Mouse (Mus musculus) lung, adult 2 months (tissue): ENCODE data around the gene Ddx46. TPM values are rescaled to one million over a fixed set of nuclear protein-coding genes. Genes with fewer than 3 reads are reported as not detected.

ENCODE experiments used
- DNase-seq: peaks from one replicate; pipeline ENCODE4 v3.0.0; 2022
- H3K4me1 ChIP-seq: fragments of 200-500 bp; 2 replicates; pipeline ENCODE4 v1.6.1; 2011; ENCODE audit warnings: low read length; ENCODE audit not compliant: control insufficient read depth, insufficient read depth
- H3K4me3 ChIP-seq: fragments of 200-500 bp; replicated peaks from 2 replicates; pipeline ENCODE3; 2011; ENCODE audit warnings: low read depth, mild to moderate bottlenecking, control low read depth, low read length; ENCODE audit errors: extremely low read depth
- CTCF ChIP-seq: fragments of 200-500 bp; IDR thresholded peaks from 2 replicates; pipeline ENCODE4 v1.5.1; 2011; ENCODE audit warnings: mild to moderate bottlenecking, low read length, control low read depth; ENCODE audit not compliant: insufficient read depth
- POLR2A ChIP-seq: fragments of 200-500 bp; IDR thresholded peaks from 2 replicates; pipeline ENCODE4 v1.6.1; 2011; ENCODE audit warnings: low read depth, mild to moderate bottlenecking, control low read depth, low read length, borderline replicate concordance; ENCODE audit errors: extremely low read depth
- WGBS: fragments of 180-500 bp; shearing (Covaris S2); methylation state at CpG from one replicate; pipeline ENCODE4 v1.1.7; 2018; 5-methylcytosine and 5-hydroxymethylcytosine counted together
- polyA plus RNA-seq: library from polyadenylated mRNA; depleted of rRNA; stranded (reverse); fragments of >200 nt; gene quantifications from 2 replicates; pipeline ENCODE4 v1.2.3, GENCODE M21; 2012; rRNA removed

The Ddx46 gene
- polyA plus RNA-seq, 1 experiment, result 15.8 TPM

DNA sequence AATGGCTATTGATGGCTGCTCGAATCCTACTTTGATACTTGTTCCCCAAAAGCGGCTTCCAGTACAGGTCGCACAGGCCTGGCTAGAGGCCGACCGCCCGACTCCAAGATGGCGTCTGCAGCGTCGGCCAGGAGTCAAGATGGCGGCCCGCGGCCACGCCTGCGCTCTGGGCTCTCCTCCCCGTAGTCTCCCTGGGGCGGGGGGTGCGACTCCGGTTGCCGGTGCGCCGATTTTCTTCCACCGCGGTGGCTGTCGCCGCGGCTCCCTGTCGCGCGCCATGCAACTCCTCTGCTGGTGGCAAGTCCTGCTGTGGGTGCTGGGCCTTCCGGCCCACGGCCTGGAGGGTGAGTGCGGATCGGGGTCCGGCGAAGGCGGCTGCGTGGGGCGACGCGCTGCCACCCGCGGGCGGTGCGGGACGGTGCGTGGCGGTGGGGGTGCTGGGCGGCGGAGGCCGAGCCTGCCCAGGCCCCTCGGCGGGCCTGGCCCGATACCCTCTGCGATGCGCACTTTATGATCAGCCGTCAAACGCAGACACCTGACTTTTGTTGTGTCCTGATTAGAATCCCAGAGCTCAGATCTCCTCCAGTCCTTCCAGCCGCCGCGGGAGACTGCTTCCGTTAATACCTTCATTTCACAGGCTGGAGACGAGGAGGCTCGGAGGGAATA lies 79.8 kb downstream of the Ddx46 start, which contains the start of gene Txndc15:
Gene Txndc15 (plus strand): TSS at position 150 of the 666 bp plus-strand sequence.
- whole genome bisulfite sequencing, result under 1% methylated on average over 63 of the region's 63 CpGs
- peak within 1 kb of the TSS; percentile 93 for H3K4me3 ChIP-seq
- peaks cover 3% of the 10 kb centered on the region for H3K4me1 ChIP-seq
- peak; percentile 94 for DNase-seq
- TF ChIP-seq CTCF, result no peak
- TF ChIP-seq POLR2A, result peak; percentile 54

DNA sequence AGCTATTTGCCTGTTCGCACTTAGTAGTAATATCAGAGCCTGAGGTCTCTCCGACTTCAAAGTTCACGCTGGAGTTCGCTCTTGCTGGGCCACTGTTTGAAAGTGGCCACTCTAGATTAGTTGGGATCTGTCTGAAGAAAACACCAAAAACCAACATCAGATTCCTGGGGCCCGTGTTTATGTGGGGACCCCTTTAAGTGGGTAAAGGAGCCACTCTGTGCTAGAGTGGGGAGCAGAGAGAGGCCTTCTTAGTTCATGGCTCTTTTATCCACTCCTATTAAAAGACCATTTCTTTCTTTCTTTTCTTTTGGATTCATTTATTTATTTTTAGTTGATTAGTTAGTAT lies 80.3 kb downstream of the Ddx46 start:
- no peak for DNase-seq
- TF ChIP-seq CTCF (no peak), POLR2A (no peak)
- peak overlapping the region; percentile 93 for H3K4me3 ChIP-seq
- peaks cover 3% of the 10 kb centered on the region for H3K4me1 ChIP-seq
- 5% methylated on average over 5 of the region's 5 CpGs for WGBS

DNA sequence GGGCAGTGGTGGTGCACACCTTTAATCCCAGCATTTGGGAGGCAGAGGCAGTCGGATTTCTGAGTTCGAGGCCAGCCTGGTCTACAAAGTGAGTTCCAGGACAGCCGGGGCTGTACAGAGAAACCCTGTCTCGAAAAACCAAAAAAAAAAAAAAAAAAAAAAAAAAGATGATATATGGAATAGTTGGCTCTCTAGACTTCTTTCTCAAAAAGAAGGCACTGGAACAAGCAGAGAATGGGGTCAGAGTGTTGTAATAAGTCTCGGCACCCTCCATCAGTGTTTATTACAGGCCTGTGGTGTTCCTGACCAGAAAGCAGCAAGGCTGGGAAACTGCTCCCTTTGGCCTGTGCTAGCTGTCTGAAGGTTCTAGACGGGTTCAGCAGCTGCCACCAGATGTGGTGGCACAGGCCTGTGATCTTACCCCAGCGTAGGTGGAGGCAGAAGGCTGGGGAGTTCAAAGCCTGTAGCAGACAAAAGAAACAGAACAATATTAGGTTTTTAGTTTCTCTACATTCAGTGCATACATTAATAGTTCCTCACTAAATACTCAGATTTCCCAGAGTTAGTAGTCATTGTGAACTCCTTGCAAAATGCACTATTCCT lies 81.2 kb downstream of the Ddx46 start:
- H3K4me1 ChIP-seq, result peaks cover 3% of the 10 kb centered on the region
- 72% methylated on average over 7 of the region's 7 CpGs for WGBS
- TF ChIP-seq CTCF, result no peak
- TF ChIP-seq POLR2A, result no peak
- no peak overlapping the region for H3K4me3 ChIP-seq
- DNase-seq, result no peak

DNA sequence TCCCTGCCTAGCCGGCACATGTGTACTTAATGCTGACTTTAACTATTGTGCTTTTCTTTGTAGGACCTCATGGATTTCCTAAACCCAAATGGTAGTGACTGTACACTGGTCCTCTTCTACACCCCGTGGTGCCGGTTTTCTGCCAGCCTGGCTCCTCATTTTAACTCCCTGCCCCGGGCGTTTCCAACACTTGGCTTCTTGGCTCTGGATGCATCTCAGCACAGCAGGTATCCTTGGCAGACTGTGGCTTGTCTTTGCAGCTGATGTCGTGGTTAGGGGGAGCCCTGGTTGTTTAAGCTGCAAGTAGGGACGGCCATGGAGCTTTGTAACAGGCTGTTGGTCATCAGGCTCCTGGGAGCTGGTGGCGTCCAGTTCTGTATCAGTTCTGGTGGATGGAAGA lies 86.7 kb downstream of the Ddx46 start:
- H3K4me1 ChIP-seq, result no peaks in the 10 kb centered on the region
- 80% methylated on average over 8 of the region's 8 CpGs for WGBS
- DNase-seq, result no peak
- H3K4me3 ChIP-seq, result no peak overlapping the region
- TF ChIP-seq POLR2A, result no peak
- no peak for TF ChIP-seq CTCF

DNA sequence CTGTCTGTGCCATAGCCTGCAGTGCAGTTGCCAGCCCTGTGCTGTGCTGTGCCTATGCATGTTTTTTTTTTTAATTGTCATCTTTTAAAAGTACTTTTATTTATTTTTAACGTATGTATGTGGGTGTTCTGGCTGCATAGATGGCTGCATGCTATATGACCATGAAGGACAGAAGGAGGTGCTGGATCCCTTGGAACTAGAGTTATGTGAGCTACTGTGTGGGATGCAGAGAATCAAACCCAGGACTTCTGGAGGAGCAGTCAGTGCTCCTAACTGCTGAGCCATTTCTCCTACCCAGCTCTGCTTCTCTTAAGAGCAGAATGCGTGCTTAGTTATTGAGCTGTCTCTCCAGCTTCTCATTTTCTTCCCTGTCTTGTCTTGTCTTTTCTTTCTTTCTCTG lies 87.2 kb downstream of the Ddx46 start:
- WGBS, result 90% methylated on average over 2 of the region's 2 CpGs
- no peak for DNase-seq
- Histone ChIP-seq H3K4me1 (no peaks in the 10 kb centered on the region), H3K4me3 (no peak overlapping the region)
- TF ChIP-seq POLR2A, result no peak

DNA sequence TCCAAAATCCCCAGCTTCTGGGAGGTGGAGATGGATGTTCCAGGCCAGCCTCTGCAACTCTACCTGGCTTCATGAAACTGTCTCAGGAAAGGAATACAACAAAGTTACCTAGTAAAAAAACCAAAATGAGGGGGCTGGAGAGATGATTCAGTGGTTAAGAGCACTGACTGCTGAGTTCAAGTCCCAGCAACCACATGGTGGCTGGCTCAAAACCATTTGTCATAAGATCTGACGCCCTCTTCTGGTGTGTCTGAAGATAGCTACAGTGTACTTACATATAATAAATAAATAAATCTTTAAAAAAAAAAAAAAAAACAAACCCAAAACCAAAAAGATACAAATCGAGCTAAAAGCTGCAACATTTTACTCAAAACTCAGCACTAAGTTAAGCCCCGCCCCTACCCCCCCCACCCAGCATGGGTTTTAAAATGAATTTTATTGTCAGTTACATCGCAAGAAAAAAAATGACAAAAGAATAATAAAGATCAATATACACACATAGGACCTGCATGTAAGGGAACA lies 91.8 kb downstream of the Ddx46 start:
- Histone ChIP-seq H3K4me3 (peak overlapping the region; percentile 93), H3K4me1 (no peaks in the 10 kb centered on the region)
- 0% methylated on average over 4 of the region's 4 CpGs for WGBS
- TF ChIP-seq POLR2A, result no peak
- peak; percentile 16; the same call in 1 of the 2 replicates for TF ChIP-seq CTCF
- no peak for DNase-seq

DNA sequence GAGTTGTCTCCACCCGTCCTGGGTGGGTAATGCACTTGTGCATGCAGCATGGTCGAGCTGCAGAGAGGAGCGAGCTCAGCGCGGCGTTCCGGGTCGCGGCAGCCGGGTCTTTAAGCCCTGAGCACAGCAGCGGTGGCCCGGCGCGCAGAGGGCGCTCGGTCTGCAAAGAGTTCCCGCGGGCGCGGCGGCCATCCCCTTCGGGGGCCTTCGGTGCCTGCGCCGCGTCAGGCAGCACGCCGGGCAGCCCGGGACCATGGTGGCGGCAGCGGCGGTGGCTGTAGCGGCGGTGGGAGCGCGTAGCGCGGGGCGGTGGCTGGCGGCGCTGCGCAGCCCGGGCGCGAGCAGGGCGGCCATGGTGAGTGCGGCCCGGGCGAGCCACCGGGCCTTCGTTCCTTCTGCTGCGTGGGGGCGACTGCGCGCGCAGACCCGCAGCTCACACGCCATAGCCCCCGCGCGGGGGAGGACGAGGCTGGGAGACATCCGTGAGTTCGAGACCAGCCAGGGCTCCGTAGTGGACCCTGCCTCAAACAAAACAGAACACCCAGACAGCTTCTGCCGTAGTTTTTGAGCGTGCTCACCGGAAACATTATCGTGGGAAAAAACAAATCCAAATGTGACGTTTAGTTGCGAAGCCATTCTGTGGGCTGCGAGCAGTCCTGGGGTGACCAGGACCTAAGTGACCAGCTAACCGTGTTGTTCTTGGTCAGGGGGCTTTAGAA lies 92.5 kb downstream of the Ddx46 start, which contains the start of gene Pcbd2:
Gene Pcbd2 (plus strand): TSS at position 249 of the 719 bp plus-strand sequence.
- H3K4me3 ChIP-seq, result peak within 1 kb of the TSS; percentile 93
- under 1% methylated on average over 73 of the region's 73 CpGs for WGBS
- TF ChIP-seq CTCF (no peak), POLR2A (peak; percentile 47; the same call in 1 of the 2 replicates)
- H3K4me1 ChIP-seq, result no peaks in the 10 kb centered on the region
- DNase-seq, result peak; percentile 83

DNA sequence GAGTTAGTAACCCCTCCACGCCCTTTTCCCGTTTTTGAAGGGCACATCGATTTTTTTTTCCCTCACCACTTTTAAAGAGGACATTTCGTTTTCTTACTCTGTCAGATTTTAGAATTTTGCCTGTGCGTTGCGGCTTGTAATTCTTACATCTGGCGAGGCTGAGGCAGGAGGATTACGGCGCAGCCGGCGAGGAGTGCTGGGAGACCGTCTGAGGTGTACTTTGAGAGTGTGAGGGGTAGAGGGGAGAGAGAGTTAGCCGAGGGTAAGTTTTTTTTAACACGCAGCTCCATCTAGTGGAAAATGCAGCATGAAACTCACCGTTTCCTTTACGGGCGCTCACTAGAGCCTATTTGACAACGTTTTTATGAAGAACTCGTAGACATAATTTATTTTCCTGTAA lies 93.0 kb downstream of the Ddx46 start:
- Histone ChIP-seq H3K4me3 (peak overlapping the region; percentile 93), H3K4me1 (no peaks in the 10 kb centered on the region)
- TF ChIP-seq POLR2A (peak; percentile 60; the same call in 1 of the 2 replicates), CTCF (peak; percentile 26; the same call in 1 of the 2 replicates)
- under 1% methylated on average over 19 of the region's 19 CpGs for WGBS
- peak; percentile 68 for DNase-seq

DNA sequence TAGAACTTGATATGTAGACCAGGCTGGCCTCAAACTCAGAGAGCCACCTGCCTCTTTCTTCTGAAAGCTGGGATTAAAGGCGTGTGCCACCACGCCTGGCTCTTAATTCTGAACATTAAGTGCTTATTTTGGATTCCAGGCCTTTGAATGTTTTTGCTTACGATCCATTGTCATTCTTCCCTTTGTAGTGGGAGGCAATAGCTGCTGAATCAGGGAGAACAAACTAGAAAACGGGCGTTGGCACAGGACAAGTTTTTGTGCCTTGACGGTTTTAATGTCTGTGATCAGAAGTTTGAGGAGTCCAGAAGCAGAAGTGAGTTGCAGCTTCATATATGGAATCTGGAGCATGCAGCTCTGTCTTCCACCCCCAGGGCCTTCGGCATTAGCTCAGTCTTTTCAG lies 95.9 kb downstream of the Ddx46 start:
- H3K4me1 ChIP-seq, result no peaks in the 10 kb centered on the region
- WGBS, result 88% methylated on average over 7 of the region's 7 CpGs
- TF ChIP-seq CTCF, result no peak
- DNase-seq, result no peak
- H3K4me3 ChIP-seq, result no peak overlapping the region

Other genes starting within 250 kb of the Ddx46 start
- gene Slc34a1, start 236.8 kb upstream of the Ddx46 start, polyA plus RNA-seq, result 0.28 and 1.7 TPM in 2 replicates
- gene Pfn3, start 219.8 kb upstream of the Ddx46 start, polyA plus RNA-seq, result not detected in 2 replicates
- 0.19 and 0.36 TPM in 2 replicates for gene F12, start 208.2 kb upstream of the Ddx46 start, polyA plus RNA-seq
- gene Grk6, start 190.0 kb upstream of the Ddx46 start, polyA plus RNA-seq, result 45.2 and 55.5 TPM in 2 replicates
- 5.6 and 9.6 TPM in 2 replicates for gene Prr7, start 170.8 kb upstream of the Ddx46 start, polyA plus RNA-seq
- 20.6 and 21.6 TPM in 2 replicates for gene Dbn1, start 146.9 kb upstream of the Ddx46 start, polyA plus RNA-seq
- 72.1 and 80.5 TPM in 2 replicates for gene Pdlim7, start 121.4 kb upstream of the Ddx46 start, polyA plus RNA-seq
- gene Dok3, start 105.7 kb upstream of the Ddx46 start, polyA plus RNA-seq, result 39.8 TPM in 2 replicates
- 58.0 and 61.1 TPM in 2 replicates for gene Ddx41, start 98.4 kb upstream of the Ddx46 start, polyA plus RNA-seq
- gene Fam193b, start 63.9 kb upstream of the Ddx46 start, polyA plus RNA-seq, result 142 and 151 TPM in 2 replicates
- 59.3 and 81.6 TPM in 2 replicates for gene Tmed9, start 61.3 kb upstream of the Ddx46 start, polyA plus RNA-seq
- 21.2 TPM in 2 replicates for gene B4galt7, start 35.1 kb upstream of the Ddx46 start, polyA plus RNA-seq
- 16.3 and 25.3 TPM in 2 replicates for gene Caml, start 12.0 kb upstream of the Ddx46 start, polyA plus RNA-seq
- 33.2 and 42.0 TPM in 2 replicates for gene B230219D22Rik, start 58.1 kb downstream of the Ddx46 start, polyA plus RNA-seq
- gene Txndc15, start 79.6 kb downstream of the Ddx46 start, polyA plus RNA-seq, result 37.1 and 39.1 TPM in 2 replicates
- 29.4 and 33.0 TPM in 2 replicates for gene Pcbd2, start 92.3 kb downstream of the Ddx46 start, polyA plus RNA-seq
- 0.19 TPM in 1 of 2 replicates, not detected in the other for gene Catsper3, start 149.5 kb downstream of the Ddx46 start, polyA plus RNA-seq
- 0.14 and 26.6 TPM in 2 replicates for gene Pitx1, start 201.2 kb downstream of the Ddx46 start, polyA plus RNA-seq